In genomic region chr19:45795406-45795944, GRCm38 (mm10) we compare ENCODE assay signal across 10 mouse cellular contexts. TPM values are rescaled to one million over a fixed set of nuclear protein-coding genes. Genes with fewer than 3 reads are reported as not detected.
DNase-seq lines count a peak whose midpoint lies in the region; ATAC-seq and TF ChIP-seq lines count a peak whose summit lies in the region.
"Had no signal": no experiment of that assay in that cellular context is flagged by ENCODE, and none has a peak within 500 bp of the region (broad histone marks: within the 10 kb centered on the region; RNA-seq: fewer than 3 reads in every experiment).

No protein-coding gene starts in this region.

- DNase-seq in heart, adult 9 months (ENCODE audit: low spot score in 2 of 2) = no peak
- no peak for DNase-seq in ES-E14 (ENCODE audit: low read depth, low spot score)
- no peak for DNase-seq in right cerebral cortex, postnatal 36 days (ENCODE audit: low spot score in 2 of 2)
- DNase-seq in spleen, adult 18-20 months = no peak

- H3K4me2 ChIP-seq in heart, embryonic 14.5 days (ENCODE audit: low read length) = peak overlapping the region; percentile 47
- peak overlapping the region; percentile 44 for H3K4me2 ChIP-seq in hindbrain, embryonic 13.5 days
- H3K4me2 ChIP-seq in lung, embryonic 15.5 days = peak overlapping the region; percentile 53

- no peaks in the 10 kb centered on the region for H3K36me3 ChIP-seq in heart, embryonic 14.5 days (ENCODE audit: control insufficient read depth, insufficient read depth, low read length)
- H3K36me3 ChIP-seq in ES-E14 (ENCODE audit: control insufficient read depth, insufficient read depth, low read length, poor library complexity, severe bottlenecking) = no peaks in the 10 kb centered on the region
- H3K36me3 ChIP-seq in hindbrain, embryonic 13.5 days = no peaks in the 10 kb centered on the region
- H3K36me3 ChIP-seq in lung, embryonic 15.5 days = no peaks in the 10 kb centered on the region

- no peaks in the 10 kb centered on the region for H3K27me3 ChIP-seq in heart, embryonic 14.5 days (ENCODE audit: control insufficient read depth, insufficient read depth, low read length)
- 0 out of 2 replicates have a peak, but pooled peaks cover 3% of the 10 kb centered on the region for H3K27me3 ChIP-seq in hindbrain, embryonic 13.5 days
- H3K27me3 ChIP-seq in lung, embryonic 15.5 days = no peaks in the 10 kb centered on the region
- H3K27me3 ChIP-seq: CH12.LX had no signal

- no peak overlapping the region for H3K27ac ChIP-seq in heart, embryonic 14.5 days (replicated peaks in 1 of 2; ENCODE audit: control insufficient read depth in 1 of 2, insufficient read depth in 1 of 2, low read depth in 2 of 2, low read length in 2 of 2)
- no peak overlapping the region for H3K27ac ChIP-seq in ES-E14 (ENCODE audit: insufficient read depth, low read depth, low read length, poor library complexity, severe bottlenecking)
- H3K27ac ChIP-seq in hindbrain, embryonic 13.5 days = no peak overlapping the region
- H3K27ac ChIP-seq in lung, embryonic 15.5 days = peak overlapping the region; percentile 41; the same call in 1 of the 2 replicates

- no peak overlapping the region for H3K9ac ChIP-seq in heart, embryonic 14.5 days (ENCODE audit: low read length)
- H3K9ac ChIP-seq in ES-E14 (ENCODE audit: insufficient read depth, low read depth, low read length, poor library complexity, severe bottlenecking) = 0 out of 2 replicates have a peak overlapping the region, but pooled peaks have one; percentile 44
- no peak overlapping the region for H3K9ac ChIP-seq in hindbrain, embryonic 13.5 days
- H3K9ac ChIP-seq in lung, embryonic 15.5 days = no peak overlapping the region; the same call in 1 of the 2 replicates

- 0 out of 2 replicates have a peak, but pooled peaks cover 3% of the 10 kb centered on the region for H3K9me3 ChIP-seq in heart, embryonic 14.5 days (ENCODE audit: control insufficient read depth, low read length)
- H3K9me3 ChIP-seq in ES-E14 (ENCODE audit: control insufficient read depth, insufficient read depth, low read depth, low read length) = no peaks in the 10 kb centered on the region
- 0 out of 2 replicates have a peak, but pooled peaks cover 3% of the 10 kb centered on the region for H3K9me3 ChIP-seq in hindbrain, embryonic 13.5 days
- H3K9me3 ChIP-seq in lung, embryonic 15.5 days = no peaks in the 10 kb centered on the region

- in situ Hi-C loops in ES-E14 (cut with MboI; ENCODE audit: low sequenced_read_pairs in 2 of 2, unreplicated experiment in 2 of 2) = no loop called here

- 27% methylated on average over 15 of the region's 15 CpGs for WGBS in heart, embryonic 14.5 days
- WGBS in hindbrain, embryonic 13.5 days = 31% methylated on average over 15 of the region's 15 CpGs
- whole genome bisulfite sequencing in lung, embryonic 15.5 days = 15% methylated on average over 15 of the region's 15 CpGs

- H3K4me3 ChIP-seq in heart, embryonic 14.5 days (ENCODE audit: control insufficient read depth in 1 of 2, insufficient read depth in 1 of 2, low read depth in 1 of 2, low read length in 2 of 2) = no peak overlapping the region
- peak overlapping the region; percentile 22 to 61; a peak in 3 of 4 replicates for H3K4me3 ChIP-seq in ES-E14 (ENCODE audit: insufficient read depth in 1 of 2, low read depth in 1 of 2, low read length in 2 of 2, poor library complexity in 1 of 2, severe bottlenecking in 1 of 2)
- no peak overlapping the region for H3K4me3 ChIP-seq in hindbrain, embryonic 13.5 days
- H3K4me3 ChIP-seq in lung, embryonic 15.5 days = peak overlapping the region; percentile 18; the same call in 1 of the 2 replicates

- peaks cover 0 to 2% of the 10 kb centered on the region in 2 experiments; a peak in 1 of 4 replicates for H3K4me1 ChIP-seq in heart, embryonic 14.5 days (ENCODE audit: control insufficient read depth in 2 of 2, insufficient read depth in 2 of 2, low read length in 2 of 2)
- H3K4me1 ChIP-seq in ES-E14 (ENCODE audit: control insufficient read depth in 2 of 2, insufficient read depth in 2 of 2, low read length in 2 of 2, poor library complexity in 1 of 2) = peaks cover 3 to 19% of the 10 kb centered on the region in 2 experiments; a peak in 2 of 4 replicates
- H3K4me1 ChIP-seq in hindbrain, embryonic 13.5 days (replicated peaks) = peaks cover 13% of the 10 kb centered on the region
- peaks cover 8% of the 10 kb centered on the region for H3K4me1 ChIP-seq in lung, embryonic 15.5 days

- ATAC-seq in heart, embryonic 14.5 days (ENCODE audit: insufficient number of reproducible peaks, insufficient read depth, low FRiP score, low read depth) = no peak
- ATAC-seq in hindbrain, embryonic 13.5 days (ENCODE audit: low FRiP score) = no peak
- ATAC-seq in lung, embryonic 15.5 days (ENCODE audit: borderline replicate concordance, extremely low read depth, low FRiP score, low TSS enrichment) = no peak
- ATAC-seq in erythroid progenitor cell, adult 5-6 weeks (replicated peaks; ENCODE audit: low FRiP score, poor library complexity, severe bottlenecking) = no peak

TF ChIP-seq in ES-E14, 5 proteins besides CTCF, POLR2A, EP300 and RAD21:
- TF ChIP-seq HCFC1 (IDR thresholded peaks at IDR 0.05; ENCODE audit: borderline replicate concordance, insufficient read depth, low read length) (no peak), ZC3H11A (IDR thresholded peaks at IDR 0.05; ENCODE audit: borderline replicate concordance, low read depth, low read length) (no peak), ZNF384 (IDR thresholded peaks at IDR 0.05; ENCODE audit: low read depth, low read length) (0 out of 2 replicates have a peak, but pooled peaks have one; percentile 6)

RNA-seq across cellular contexts. Expression of gene Mgea5, which starts 11.8 kb away (rescaled TPM):
- 47.0 and 47.1 TPM in 2 replicates for polyA plus RNA-seq in heart, embryonic 14.5 days (2014; fragmentation: Nextera tagmentation; extraction: Ambion mirVana)
- 86.7 and 94.7 TPM in 2 replicates for total RNA-seq in ES-E14 (2012; rRNA removed)
- 86.8 and 88.0 TPM in 2 replicates for polyA plus RNA-seq in hindbrain, embryonic 13.5 days (2015; fragmentation: Nextera tagmentation; extraction: Ambion mirVana)
- 44.7 and 51.9 TPM in 2 replicates for polyA plus RNA-seq in lung, embryonic 15.5 days (2015; fragmentation: Nextera tagmentation; extraction: Ambion mirVana)
- 106 and 118 TPM in 2 replicates for total RNA-seq in erythroid progenitor cell, adult 5-6 weeks (2015; ENCODE audit: low replicate concordance)
- 181 and 220 TPM in 2 replicates for total RNA-seq in erythroid progenitor cell, adult 5-6 weeks (2017; ENCODE audit: low replicate concordance)

RNA-seq across cellular contexts. Expression of gene Kcnip2, which starts 20.4 kb away (rescaled TPM):
- polyA plus RNA-seq in heart, embryonic 14.5 days (2014; fragmentation: Nextera tagmentation; extraction: Ambion mirVana) = 3.1 and 3.6 TPM in 2 replicates
- total RNA-seq in ES-E14 (2012; rRNA removed) = 0.85 and 3.4 TPM in 2 replicates
- 5.1 and 6.8 TPM in 2 replicates for polyA plus RNA-seq in hindbrain, embryonic 13.5 days (2015; fragmentation: Nextera tagmentation; extraction: Ambion mirVana)
- 2.6 and 3.3 TPM in 2 replicates for polyA plus RNA-seq in lung, embryonic 15.5 days (2015; fragmentation: Nextera tagmentation; extraction: Ambion mirVana)
- total RNA-seq in erythroid progenitor cell, adult 5-6 weeks (2015; ENCODE audit: low replicate concordance) = not detected in 2 replicates
- total RNA-seq in erythroid progenitor cell, adult 5-6 weeks (2017; ENCODE audit: low replicate concordance) = 0.26 TPM in 1 of 2 replicates, not detected in the other
- total RNA-seq: CH12.LX had no signal

RNA-seq across cellular contexts. Expression of gene Npm3, which starts 46.1 kb away (rescaled TPM):
- 9.8 and 10.2 TPM in 2 replicates for polyA plus RNA-seq in heart, embryonic 14.5 days (2014; fragmentation: Nextera tagmentation; extraction: Ambion mirVana)
- total RNA-seq in ES-E14 (2012; rRNA removed) = 142 and 166 TPM in 2 replicates
- 5.3 and 6.5 TPM in 2 replicates for polyA plus RNA-seq in hindbrain, embryonic 13.5 days (2015; fragmentation: Nextera tagmentation; extraction: Ambion mirVana)
- polyA plus RNA-seq in lung, embryonic 15.5 days (2015; fragmentation: Nextera tagmentation; extraction: Ambion mirVana) = 17.0 and 17.2 TPM in 2 replicates
- total RNA-seq in erythroid progenitor cell, adult 5-6 weeks (2015; ENCODE audit: low replicate concordance) = 5.4 and 6.8 TPM in 2 replicates
- 1.1 and 16.3 TPM in 2 replicates for total RNA-seq in erythroid progenitor cell, adult 5-6 weeks (2017; ENCODE audit: low replicate concordance)

RNA-seq across cellular contexts. Expression of gene Fgf8, which starts 52.8 kb away (rescaled TPM):
- 0.46 TPM in 1 of 2 replicates, not detected in the other for polyA plus RNA-seq in heart, embryonic 14.5 days (2014; fragmentation: Nextera tagmentation; extraction: Ambion mirVana)
- 1.1 and 1.5 TPM in 2 replicates for total RNA-seq in ES-E14 (2012; rRNA removed)
- 0.44 and 0.95 TPM in 2 replicates for polyA plus RNA-seq in hindbrain, embryonic 13.5 days (2015; fragmentation: Nextera tagmentation; extraction: Ambion mirVana)
- polyA plus RNA-seq in lung, embryonic 15.5 days (2015; fragmentation: Nextera tagmentation; extraction: Ambion mirVana) = not detected in 2 replicates
- not detected in 2 replicates for total RNA-seq in erythroid progenitor cell, adult 5-6 weeks (2015; ENCODE audit: low replicate concordance)
- total RNA-seq in erythroid progenitor cell, adult 5-6 weeks (2017; ENCODE audit: low replicate concordance) = not detected in 2 replicates
- total RNA-seq: CH12.LX; layer of hippocampus, adult 18-20 months had no signal

Comparison
In these comparisons a context has a peak if more than half of its experiments do, and no peak if none do; other contexts are left out.
1. H3K4me3 ChIP-seq: peak in ES-E14 (2 of 2) and lung, embryonic 15.5 days (single experiment); none in heart, embryonic 14.5 days (0 of 2) and hindbrain, embryonic 13.5 days (single experiment).
2. Peak in every context shown above with its lines, with median percentiles within 50 percentile points of each other: H3K4me2 ChIP-seq.